Mouse (Mus musculus): ENCODE results near the gene Cd9.
A peak's percentile ranks its signal among the peaks of the same experiment; 100 is the strongest.

Cd9 gene

GRCm38 (mm10) chr6:125494092-125494871, at the start of gene Cd9:
TSS of gene Cd9 (minus strand) at chr6:125494791.
- DNase-seq (ENCODE audit: low spot score in 2 of 2), result peak; percentile 66 to 74

DNA sequence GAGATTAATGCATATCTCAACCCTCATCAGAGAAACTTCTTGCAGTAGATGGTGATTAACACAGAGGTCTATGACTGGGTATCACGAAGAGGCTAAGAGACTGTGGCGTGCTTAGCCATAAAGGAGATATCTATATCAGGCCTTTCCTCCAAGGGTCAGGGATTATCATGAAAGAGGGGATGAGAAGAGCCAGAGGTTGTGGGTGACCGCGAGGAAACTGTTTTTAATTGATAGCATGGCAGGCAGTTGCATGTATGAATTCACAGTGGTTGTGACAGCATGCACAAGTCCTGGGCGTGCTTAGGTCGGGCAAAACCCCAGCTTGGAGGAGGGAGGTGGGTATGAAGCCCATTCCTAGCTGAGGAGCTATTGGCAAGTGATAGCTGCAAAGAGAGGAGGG, 46.7 kb upstream of the Cd9 start:
- no peak for DNase-seq (ENCODE audit: low spot score in 2 of 2)

DNA sequence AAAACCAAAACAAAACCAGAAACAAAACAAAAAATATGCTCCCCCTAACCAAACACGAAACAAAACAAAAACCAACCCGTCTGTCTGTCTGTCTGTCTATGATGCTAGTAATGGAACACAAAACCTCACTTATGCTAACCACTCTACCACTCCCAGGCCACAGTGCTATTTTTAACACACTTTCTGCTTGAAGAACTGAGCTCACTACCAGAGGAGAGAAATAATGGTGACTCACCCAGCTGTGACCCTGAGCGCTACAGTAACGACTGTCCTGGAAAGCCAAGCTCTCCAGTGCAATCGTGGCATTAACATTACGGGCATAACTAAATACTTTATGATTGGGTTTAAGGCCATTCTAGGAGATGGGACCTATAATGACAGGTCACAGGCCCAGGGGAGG, 46.2 kb upstream of the Cd9 start:
- DNase-seq (ENCODE audit: low spot score in 2 of 2), result no peak

DNA sequence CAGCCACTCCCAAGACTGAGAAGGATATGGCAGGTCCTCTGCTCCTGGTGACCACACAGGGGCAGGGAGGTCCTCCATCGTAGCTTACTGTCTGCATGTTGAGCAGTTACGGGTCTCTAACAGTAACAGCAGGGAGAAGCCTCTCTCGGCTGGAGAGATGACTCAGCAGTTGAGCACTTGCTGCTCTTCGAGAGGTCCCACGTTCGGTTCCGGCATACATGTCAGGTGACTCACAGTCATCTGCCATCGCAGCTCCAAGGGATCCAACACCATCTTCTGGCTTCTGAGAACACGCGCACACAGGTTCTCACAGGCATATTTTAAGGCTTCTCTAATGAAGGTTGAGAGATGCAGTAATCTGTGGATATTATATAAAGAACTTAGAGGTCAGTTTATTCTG, 45.6 kb upstream of the Cd9 start:
- no peak for DNase-seq (ENCODE audit: low spot score in 2 of 2)

DNA sequence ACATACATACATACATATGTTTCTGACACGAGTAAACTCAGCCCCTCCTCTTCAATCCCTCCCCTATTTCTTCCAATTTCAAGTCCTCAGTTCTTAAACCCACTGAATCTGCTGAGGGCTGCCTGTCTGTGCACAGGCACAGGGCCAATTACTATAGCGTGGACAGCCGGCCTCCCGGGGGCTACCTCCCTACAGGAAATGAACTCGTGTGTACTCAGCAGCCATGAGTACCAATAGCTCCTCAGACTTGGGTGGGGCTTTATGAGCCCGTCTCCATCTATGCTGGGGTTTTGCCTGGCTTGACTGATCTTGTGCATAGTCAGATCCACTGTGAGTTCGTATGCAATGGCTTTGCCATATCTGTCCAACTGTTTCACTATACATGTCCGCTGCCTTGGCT, 44.8 kb upstream of the Cd9 start:
- no peak for DNase-seq (ENCODE audit: low spot score in 2 of 2)

- DNase-seq (ENCODE audit: low spot score in 2 of 2), result no peak
Observed at GRCm38 (mm10) chr6:125538469-125538868, 43.9 kb upstream of the Cd9 start.

- DNase-seq (ENCODE audit: low spot score in 2 of 2), result no peak
Observed at GRCm38 (mm10) chr6:125534990-125535389, 40.4 kb upstream of the Cd9 start.

DNA sequence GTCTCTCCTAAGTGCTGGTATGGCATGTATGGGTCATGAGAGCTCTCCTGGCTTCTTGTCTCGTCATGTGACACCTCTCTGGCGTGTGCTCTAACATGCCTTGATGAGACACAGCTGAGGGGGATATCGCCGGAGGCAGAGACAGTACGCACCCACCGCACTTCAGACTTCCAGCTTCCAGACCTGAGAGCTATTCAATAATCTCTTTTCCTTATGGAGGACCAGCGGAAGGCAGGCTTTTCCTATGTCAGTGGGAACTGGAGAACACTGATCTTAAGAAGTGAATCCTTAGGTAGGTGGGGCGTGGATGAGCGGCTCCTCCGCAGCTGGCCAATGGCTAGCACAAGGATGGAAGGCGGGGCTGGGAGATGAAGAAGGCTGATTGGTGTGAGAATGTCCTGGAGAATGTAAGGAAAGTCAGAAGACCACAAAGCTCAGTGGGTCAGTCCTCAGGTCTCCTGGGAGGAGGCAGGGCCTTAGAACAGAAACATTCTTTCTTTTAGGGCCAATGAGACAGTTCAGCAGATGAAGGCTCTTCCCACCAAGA, 38.6 kb upstream of the Cd9 start:
- DNase-seq (ENCODE audit: low spot score in 2 of 2), result no peak

DNA sequence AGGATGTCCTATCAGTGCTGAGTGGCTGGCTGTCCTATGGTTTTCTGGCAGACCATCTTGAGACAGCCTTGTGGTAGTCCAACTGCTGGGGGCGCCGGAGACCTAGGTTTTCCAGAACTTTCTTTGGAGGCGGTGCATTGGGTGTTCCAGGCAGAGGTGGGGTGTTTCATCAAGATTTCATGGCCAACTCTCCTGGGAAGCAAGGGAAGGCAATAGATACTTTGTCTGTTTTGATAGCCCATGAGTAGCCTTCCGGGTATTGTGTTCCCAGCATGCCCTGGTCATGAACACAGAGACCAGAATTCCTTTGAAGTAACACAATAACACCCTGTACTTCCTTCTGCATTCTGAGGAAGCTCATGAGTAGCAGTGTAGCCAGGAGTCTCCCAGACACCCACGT, 34.9 kb upstream of the Cd9 start:
- no peak for DNase-seq (ENCODE audit: low spot score in 2 of 2)

DNA sequence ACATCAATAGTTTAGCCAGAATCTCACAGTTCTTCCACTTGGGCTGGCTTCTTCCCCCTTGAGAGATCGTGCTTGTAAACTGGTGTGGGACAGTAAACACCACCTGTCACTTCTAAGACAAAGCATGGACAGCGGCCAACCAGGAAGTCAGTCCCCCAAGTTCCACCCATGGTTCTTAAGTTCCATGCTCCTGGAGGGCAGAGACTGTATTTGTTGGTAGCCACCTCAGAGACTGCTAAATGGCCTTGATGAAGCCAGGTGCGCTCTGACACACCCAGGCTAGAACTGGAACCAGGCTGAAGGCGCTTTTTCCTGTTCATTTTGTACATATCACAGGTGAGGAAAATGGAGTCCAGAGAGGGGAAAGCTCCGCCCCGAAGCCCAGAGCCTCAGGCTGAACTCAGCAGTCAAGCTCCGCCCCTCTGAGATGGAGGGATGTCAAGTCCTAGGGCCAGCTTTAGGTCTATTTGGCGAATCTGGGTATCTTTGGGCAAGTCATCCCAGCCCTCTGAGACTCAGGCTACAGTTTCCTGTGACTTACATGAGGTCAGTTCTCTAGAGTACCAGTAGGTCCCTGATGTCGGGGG, 34.1 kb upstream of the Cd9 start:
- no peak for DNase-seq (ENCODE audit: low spot score in 2 of 2)

DNA sequence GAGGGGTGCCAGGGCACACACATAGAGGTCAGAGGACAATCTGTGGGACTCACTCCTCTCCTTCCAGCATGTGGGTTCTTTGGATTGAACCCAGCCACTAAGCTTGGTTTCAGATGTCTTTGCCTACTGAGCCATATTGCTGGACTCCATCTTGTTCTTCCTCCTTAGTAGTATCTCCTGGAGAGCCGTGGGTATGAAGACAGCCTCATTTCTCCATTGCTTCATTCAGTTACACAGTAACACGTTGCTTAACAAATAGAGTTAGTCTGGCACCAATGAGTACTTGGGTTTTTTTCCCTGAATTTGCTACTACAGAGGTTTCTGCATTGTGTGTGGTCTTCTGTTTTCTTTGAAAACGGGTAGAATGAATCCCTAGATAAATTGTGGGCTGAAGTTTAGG, 31.5 kb upstream of the Cd9 start:
- no peak for DNase-seq (ENCODE audit: low spot score in 2 of 2)

- no peak for DNase-seq (ENCODE audit: low spot score in 2 of 2)
Observed at GRCm38 (mm10) chr6:125524027-125524426, 29.4 kb upstream of the Cd9 start.

GRCm38 (mm10) chr6:125521558-125522193, 27.1 kb upstream of the Cd9 start:
- no peak for DNase-seq (ENCODE audit: low spot score in 2 of 2)

DNA sequence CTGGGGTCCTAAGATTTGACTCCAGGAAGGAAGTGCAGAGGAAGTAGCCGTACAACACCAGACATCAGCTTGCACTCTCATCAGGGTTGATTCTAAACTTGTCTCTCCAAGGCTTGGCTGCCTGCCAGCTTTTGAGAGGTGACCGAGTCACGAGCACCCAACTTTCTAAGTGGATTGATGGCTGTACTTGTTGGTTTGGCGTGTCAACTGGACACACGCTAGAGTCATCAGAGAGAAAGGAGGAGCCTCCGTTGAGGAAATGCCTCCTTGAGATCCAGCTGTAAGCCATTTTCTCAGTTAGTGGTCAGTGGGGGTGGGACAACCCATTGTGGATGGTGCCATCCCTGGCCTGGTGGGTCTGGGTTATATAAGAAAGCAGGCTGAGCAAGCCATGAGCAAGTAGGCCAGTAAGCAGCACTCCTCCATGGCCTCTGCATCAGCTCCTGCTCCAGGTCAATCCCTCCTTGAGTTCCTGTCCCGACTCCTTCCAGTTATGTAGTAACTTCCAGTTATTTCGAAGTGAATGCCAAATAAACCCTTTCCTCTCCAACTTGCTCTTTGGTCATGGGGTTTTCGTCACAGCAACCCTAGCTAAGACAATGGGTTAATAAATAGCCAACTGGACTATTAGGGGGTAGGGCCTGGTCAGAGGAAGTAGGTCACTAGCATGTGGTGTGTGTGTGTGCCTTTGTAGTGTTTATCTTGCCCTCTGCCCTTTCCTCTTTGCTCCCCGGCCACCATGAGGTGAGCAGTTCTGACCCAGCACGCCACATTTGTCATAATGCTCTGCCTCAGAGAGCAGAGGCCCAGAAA, 21.1 kb upstream of the Cd9 start:
- peak; percentile 50 to 52 for DNase-seq (ENCODE audit: low spot score in 2 of 2)

DNA sequence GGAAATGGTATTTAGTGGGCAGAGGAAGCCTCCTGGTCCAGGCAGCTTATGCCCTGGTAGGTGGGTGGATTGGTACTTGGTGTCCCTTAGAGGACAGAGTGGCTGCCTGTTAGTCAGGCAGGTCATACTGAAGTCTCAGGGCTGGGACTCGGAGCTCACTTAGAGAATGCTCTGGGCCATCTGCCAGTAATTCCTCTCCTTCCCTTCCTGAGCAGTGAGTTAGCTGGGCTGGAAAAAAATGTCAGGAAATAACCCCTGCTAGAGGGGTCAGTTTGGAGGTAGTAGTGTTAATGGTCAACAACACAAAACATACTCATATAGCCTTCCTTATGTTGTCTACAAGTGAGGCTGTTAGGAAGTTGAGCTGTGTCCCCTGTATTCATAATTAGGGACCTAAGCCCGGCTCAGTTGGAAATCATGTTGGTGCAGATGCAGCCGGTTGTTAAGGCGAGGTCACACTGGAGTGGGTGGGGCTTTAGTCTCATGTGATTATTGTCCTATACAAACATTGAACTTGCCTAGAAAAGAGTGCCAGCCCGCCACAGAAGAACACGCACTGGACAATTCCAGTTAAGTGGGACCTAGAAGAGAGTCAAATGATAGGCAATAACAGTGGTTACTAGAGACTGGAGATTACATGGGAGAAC, 18.5 kb upstream of the Cd9 start:
- no peak for DNase-seq (ENCODE audit: low spot score in 2 of 2)

DNA sequence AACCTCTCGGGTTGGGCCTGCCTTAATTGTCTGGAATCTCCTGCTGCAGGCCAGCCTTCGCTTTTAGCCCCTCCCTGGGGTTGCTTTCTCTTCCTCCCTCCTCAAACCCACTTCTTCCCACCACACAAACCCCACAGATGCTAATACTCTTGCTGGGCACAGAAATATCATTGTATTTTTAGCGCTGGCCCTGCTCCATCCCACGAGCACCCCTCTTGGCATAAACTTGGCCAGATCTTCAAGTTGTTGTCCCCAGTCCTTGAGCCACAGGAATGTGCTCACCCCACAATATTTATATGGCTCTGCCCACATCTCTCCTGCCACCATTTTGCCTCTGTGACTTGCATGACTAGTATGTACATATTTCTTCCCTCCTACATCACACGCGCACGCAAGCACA, 16.6 kb upstream of the Cd9 start:
- DNase-seq (ENCODE audit: low spot score in 2 of 2), result no peak

DNA sequence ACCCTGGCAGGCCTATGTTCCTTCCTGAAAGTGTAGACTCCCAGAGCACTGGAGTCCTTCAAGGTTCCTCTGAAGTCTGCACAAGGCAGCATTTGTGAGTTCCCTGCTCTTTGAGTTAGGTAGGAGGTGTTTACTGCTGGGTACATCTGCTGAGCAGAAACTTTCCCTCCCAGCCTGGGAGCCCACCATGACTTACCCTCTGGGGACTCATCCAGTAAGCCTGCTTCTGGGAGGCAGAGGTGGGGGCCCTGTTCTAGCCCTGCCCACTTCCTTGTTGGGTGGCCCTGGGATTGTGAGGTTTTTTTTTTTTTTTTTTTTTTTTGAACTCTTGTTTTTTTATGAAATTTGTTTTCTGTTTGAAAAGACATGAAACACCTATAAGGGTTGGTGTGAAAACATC, 16.1 kb upstream of the Cd9 start:
- no peak for DNase-seq (ENCODE audit: low spot score in 2 of 2)

DNA sequence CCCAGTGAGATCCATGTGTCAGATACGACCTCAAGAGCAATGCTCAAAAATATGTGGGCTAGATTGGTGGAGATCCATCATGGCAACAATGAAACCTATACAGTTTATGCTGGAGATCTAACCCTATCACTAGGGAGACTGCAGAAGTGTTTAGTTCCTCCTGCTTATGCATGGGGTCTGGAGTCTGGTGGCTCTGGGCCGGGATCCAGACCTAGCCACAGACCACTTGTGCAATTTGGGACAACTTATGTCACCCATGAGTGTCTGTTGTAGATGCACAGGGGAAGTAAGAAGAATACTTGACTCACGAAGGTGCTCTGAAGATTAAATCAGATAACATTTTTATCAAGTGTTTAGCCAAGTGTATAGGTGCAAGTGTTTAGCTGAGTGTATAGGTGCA, 15.2 kb upstream of the Cd9 start:
- DNase-seq (ENCODE audit: low spot score in 2 of 2), result no peak

DNA sequence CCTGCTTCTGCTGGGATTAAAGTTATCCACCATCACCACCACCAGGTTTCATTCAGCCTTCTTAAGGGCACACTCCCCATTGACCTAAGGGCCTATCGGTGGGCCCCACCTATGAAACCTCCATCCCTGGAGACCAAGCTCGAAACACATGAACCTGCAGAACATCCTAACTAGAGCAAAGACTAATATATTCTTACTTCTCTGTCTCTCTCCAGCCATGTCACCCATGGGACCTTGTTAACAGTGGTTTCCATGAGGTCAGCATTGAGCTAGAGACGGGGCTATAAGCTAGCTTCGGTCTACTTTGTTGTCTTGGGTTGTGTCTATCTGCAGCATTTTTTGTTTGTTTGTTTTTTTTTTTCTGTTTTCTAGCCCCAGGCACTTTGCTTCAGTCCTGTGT, 11.8 kb upstream of the Cd9 start:
- no peak for DNase-seq (ENCODE audit: low spot score in 2 of 2)

DNA sequence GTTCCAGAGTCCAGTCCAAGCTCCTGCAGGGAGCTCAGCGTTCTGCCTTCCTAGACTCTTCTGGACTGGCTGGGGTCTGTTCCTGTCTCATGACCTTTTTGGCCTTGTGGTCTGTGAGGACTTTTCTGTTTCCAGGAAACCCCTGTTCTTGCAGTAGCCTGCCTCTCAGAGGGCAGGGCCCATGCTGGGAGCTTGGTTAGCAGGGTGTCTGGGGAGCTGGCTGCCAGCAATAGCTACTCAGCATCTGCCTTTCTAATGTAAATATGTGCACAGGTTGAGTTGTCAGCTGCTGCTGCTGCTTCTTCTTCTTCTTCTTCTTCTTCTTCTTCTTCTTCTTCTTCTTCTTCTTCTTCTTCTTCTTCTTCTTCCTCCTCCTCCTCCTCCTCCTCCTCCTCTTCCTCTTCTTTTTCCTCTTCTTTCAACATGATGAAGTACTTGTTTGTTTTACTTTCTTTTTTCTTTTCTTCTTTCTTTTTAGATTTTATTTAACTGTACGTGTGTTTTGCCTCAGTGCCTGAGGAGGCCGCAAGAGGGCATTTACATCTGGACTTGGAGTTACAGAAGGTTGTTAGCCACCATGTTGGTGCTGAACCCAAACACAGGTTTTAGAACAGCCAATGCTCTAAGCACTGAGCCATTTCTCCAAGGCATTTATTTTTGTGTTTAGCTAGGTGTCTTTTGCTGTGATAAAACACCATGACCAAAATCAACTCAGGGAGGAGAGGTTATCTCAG, 10.2 kb upstream of the Cd9 start:
- DNase-seq (ENCODE audit: low spot score in 2 of 2), result no peak

Data from right cerebral cortex, postnatal 10 days (tissue).